Mouse (Mus musculus) bone marrow macrophage, adult 2 months (primary cell): Measurements from ENCODE around the gene P2ry2. TPM values are rescaled to one million over a fixed set of nuclear protein-coding genes. Genes with fewer than 3 reads are reported as not detected.

ENCODE experiments used
- H3K27ac ChIP-seq: 2 replicates; pipeline ENCODE4 v1.5.1; 2012; ENCODE audit warnings: low read depth, low read length; ENCODE audit not compliant: insufficient read depth
- H3K4me1 ChIP-seq: 2 replicates; pipeline ENCODE4 v1.6.1; 2012; ENCODE audit warnings: low read length; ENCODE audit not compliant: control insufficient read depth, insufficient read depth
- H3K4me3 ChIP-seq: 2 replicates; pipeline ENCODE4 v1.5.1; 2012; ENCODE audit warnings: mild to moderate bottlenecking, low read length, moderate library complexity; ENCODE audit not compliant: insufficient read depth
- CTCF ChIP-seq: IDR thresholded peaks from 2 replicates; pipeline ENCODE4 v1.5.1; 2012; ENCODE audit warnings: low read depth, mild to moderate bottlenecking, low read length, moderate library complexity
- POLR2A ChIP-seq: IDR thresholded peaks from 2 replicates; pipeline ENCODE4 v1.6.1; 2012; ENCODE audit warnings: mild to moderate bottlenecking, low read depth, low read length, borderline replicate concordance
- polyA plus RNA-seq: library from polyadenylated mRNA; stranded (reverse); fragments of >200 nt; gene quantifications from 2 replicates; pipeline ENCODE4 v1.2.4, GENCODE M21; 2012; ENCODE audit not compliant: missing spikeins, insufficient read depth, insufficient read length

P2ry2 gene
- polyA plus RNA-seq, 1 experiment: 5.2 TPM

GRCm38 (mm10) chr7:101017492-101017891 lies 4.8 kb upstream of the P2ry2 start:
- Histone ChIP-seq H3K4me1 (peaks cover 12% of the 10 kb centered on the region), H3K27ac (no peak overlapping the region), H3K4me3 (no peak overlapping the region)
- TF ChIP-seq CTCF (no peak), POLR2A (no peak)

- H3K4me1 ChIP-seq: peaks cover 14% of the 10 kb centered on the region
- no peak for TF ChIP-seq POLR2A
- TF ChIP-seq CTCF: no peak
- no peak overlapping the region for H3K4me3 ChIP-seq
- no peak overlapping the region for H3K27ac ChIP-seq
These were observed 4.4 kb upstream of the P2ry2 start for GRCm38 (mm10) chr7:101017021-101017461.

GRCm38 (mm10) chr7:101014985-101015384 lies 2.3 kb upstream of the P2ry2 start:
- no peak overlapping the region for H3K27ac ChIP-seq
- no peak for TF ChIP-seq POLR2A
- TF ChIP-seq CTCF: no peak
- H3K4me3 ChIP-seq: no peak overlapping the region
- H3K4me1 ChIP-seq: peaks cover 19% of the 10 kb centered on the region

- peaks cover 24% of the 10 kb centered on the region for H3K4me1 ChIP-seq
- no peak overlapping the region for H3K4me3 ChIP-seq
- no peak overlapping the region for H3K27ac ChIP-seq
- TF ChIP-seq POLR2A: no peak
- TF ChIP-seq CTCF: no peak
These were observed 1.4 kb upstream of the P2ry2 start for GRCm38 (mm10) chr7:101014041-101014440.

DNA sequence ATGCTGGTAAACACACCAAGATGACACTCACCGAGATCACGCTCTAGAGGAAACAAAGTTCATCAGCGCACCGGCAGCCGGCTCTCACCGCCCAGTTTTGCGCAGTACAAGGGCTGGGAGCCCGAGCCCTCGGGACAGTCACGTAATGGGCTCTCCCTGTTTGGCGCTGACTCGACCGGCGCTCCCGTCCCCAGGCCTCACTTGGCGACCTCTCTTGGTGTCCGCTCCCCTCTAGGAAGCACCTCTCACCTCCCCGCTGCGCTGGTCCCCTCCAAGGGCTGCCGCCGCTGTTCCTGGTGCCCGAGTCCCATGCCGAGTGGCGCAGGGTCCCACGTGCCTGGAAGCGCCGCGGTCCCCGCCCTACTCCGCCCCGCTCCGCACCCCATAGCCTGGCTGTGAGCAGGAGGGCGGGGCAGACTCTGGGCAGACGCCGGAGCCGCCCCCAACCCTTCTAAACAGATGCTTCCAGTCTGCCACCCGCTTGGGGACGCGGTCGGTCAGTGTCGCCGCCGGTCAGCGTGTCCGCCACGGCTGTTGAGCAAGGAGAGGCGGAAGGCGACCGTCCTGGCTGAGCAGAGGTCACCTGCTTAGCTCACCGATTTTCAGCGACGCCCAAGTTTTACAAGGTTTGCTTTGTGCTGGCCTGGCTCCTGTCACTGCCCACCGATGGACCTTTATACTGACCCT lies 842 bp downstream of the P2ry2 start:
- Histone ChIP-seq H3K4me1 (peaks cover 33% of the 10 kb centered on the region), H3K27ac (no peak overlapping the region), H3K4me3 (peak overlapping the region; percentile 88)
- TF ChIP-seq POLR2A (no peak), CTCF (no peak)

DNA sequence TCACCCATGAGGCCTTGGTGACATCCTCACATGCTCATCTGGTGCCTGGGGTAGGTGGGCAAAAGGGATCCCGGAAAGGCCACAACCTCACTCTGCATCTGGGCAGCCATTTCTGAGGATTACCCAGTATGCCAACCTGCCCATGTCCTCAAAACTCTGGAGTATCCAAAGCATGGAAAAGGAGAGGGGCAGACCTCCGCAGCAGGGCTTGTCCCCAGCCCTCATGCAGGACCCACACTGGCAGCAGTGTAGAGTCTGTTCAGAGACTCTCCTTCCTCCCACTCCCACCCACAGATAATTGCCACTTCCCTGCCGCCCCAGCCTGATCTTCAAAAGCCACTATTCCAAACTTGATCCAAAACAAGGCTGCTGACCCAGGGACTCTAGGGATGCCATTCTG lies 1.9 kb downstream of the P2ry2 start:
- Histone ChIP-seq H3K27ac (no peak overlapping the region), H3K4me1 (peaks cover 33% of the 10 kb centered on the region), H3K4me3 (peak overlapping the region; percentile 88)
- no peak for TF ChIP-seq CTCF
- no peak for TF ChIP-seq POLR2A

- Histone ChIP-seq H3K4me3 (no peak overlapping the region), H3K27ac (no peak overlapping the region), H3K4me1 (peaks cover 28% of the 10 kb centered on the region)
- TF ChIP-seq POLR2A: no peak
- no peak for TF ChIP-seq CTCF
These were observed 6.5 kb downstream of the P2ry2 start for GRCm38 (mm10) chr7:101006201-101006600.

DNA sequence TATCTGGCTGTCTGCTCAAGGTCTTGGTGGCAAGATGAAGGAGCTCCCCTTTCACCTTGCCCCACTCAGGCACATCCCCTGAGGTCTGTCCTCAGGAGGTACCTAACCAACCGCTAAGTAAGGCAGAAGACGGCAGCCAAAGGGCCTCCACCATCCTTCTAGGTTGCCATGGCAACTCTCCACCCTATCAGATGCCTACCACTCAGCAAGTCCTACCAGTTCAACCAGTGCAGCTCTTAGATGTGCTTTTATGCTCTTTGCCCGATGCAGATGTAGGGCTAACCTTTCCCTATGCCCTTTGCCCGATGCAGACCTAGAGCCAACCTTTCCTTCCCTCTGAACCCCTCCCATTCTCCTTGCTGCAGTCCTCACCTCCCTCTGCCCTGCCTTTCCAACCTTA lies 7.5 kb downstream of the P2ry2 start:
- TF ChIP-seq POLR2A (no peak), CTCF (no peak)
- Histone ChIP-seq H3K27ac (no peak overlapping the region), H3K4me3 (no peak overlapping the region), H3K4me1 (peaks cover 24% of the 10 kb centered on the region)

DNA sequence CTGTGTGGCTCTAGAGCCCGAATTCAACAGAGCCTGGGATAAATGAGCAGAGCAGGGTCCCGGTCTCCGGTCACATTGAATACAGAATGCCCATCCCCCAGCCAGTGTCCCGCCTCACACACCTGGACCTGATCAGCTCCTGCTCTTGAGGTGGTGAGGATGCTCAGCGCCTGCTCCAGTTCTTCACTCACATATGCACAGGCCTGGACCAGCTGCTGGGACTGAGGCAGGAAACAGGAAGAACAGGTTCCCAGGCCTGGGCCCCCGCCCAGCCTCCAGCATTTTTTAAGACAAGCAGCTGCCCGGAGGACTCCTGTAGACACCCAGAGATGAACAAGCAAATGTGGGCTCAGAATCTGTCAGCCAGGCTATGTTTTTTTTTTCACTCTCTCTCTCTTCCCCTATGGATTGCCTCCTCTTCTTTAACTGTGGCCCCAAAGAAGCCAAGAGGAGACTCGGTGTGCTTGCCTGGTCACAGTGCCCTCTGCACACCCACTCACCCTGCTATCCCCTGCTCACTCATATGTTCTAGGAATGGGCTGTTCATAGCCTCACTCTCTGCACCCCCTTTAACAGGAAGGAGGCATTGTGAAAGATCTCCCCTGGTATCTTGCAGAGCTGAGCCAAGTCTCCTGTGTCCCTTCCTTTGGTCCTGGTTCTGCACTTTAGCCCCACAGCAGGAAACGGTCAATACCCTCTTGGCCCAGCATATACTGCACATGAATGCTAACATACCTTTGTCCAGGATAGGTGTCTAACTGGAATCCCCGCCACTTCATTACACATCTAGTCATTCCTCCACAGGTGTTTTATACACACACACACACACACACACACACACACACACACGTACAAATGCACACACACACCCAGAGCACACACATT lies 9.0 kb downstream of the P2ry2 start:
- H3K4me3 ChIP-seq: no peak overlapping the region
- TF ChIP-seq POLR2A: no peak
- TF ChIP-seq CTCF: no peak
- H3K27ac ChIP-seq: no peak overlapping the region

DNA sequence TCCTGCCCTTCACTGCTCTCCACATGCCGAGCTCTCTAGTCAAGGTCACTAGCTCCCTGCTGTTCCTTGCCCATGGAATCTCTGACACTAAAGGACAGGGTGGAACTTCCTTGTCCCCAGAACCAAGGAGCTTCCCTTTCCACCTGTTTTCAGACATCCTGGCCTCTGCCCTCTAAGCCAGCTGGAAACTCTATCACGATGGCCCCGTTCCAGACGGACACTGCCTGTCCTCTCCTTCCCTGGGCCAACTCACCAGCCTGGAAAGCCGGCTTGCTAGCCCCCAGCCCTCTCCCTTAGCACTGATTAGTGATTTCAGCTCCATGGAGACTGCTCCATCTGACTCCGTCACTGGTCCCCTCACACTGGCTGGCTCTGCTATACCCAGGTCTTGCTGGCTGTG lies 10.4 kb downstream of the P2ry2 start:
- no peak overlapping the region for H3K4me3 ChIP-seq
- H3K27ac ChIP-seq: no peak overlapping the region
- H3K4me1 ChIP-seq: peaks cover 12% of the 10 kb centered on the region
- TF ChIP-seq CTCF: no peak
- TF ChIP-seq POLR2A: no peak

More for the DNA sequence above, 9.0 kb downstream of the P2ry2 start:
- H3K4me1 ChIP-seq: peaks cover 15% of the 10 kb centered on the region
